Mouse (Mus musculus) MEL-GATA-1-ER (cell line): ENCODE results near the gene Ppp2r5d.

Experiments
- DNase-seq: peaks from one replicate; pipeline ENCODE4 v3.0.0-alpha.2; 2012; ENCODE audit warnings: low read depth; ENCODE audit errors: extremely low read depth

The Ppp2r5d gene

DNA sequence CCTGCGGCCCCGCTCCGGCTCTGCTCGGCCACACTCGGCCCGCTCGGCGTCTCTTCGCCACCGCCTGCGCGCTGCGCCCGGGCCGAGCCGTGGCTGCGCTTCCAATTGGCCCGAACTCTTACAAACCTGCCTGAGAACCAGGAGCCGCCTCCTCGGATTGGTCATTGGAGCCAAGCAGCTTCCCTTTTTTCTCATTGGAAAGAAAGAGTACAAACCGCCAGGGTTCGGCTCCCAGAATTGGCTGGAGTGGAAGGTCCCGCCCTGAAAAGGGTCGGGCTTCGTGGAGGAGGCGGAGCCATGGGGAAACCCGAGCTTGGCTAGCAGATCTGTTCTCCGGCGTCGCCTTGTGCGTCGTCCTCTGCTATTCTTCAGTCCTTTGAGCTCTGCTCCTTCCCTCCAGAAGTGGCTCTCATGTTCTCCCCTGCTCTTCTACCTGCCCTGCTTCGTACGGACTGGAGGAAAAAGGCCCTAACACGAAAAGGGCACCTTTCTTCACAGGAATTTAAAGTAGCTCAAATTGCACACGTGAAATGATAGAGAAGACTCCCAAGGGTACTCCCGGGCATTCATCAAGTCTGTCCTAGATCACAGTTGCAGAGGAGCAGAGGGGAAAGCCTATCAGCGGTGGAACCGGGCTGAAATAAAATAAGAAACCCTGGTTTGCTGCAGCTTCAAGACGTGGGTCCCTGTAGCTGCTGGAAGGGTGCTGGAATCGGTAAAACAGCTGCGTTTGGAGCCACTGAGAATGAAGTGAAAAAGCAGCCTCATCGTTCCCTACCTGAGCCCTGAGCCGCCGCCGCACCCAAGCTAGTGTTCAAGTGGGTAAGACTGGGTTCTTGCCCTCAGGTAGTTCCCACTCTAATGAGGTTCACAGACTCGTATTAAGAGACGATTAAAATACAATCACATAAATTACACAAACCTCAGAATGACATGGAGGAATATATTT is at the start of gene Ppp2r5d:
TSS of gene Ppp2r5d (minus strand) at position 225 of the 949 bp plus-strand sequence.
- DNase-seq, result peak; percentile 98

DNA sequence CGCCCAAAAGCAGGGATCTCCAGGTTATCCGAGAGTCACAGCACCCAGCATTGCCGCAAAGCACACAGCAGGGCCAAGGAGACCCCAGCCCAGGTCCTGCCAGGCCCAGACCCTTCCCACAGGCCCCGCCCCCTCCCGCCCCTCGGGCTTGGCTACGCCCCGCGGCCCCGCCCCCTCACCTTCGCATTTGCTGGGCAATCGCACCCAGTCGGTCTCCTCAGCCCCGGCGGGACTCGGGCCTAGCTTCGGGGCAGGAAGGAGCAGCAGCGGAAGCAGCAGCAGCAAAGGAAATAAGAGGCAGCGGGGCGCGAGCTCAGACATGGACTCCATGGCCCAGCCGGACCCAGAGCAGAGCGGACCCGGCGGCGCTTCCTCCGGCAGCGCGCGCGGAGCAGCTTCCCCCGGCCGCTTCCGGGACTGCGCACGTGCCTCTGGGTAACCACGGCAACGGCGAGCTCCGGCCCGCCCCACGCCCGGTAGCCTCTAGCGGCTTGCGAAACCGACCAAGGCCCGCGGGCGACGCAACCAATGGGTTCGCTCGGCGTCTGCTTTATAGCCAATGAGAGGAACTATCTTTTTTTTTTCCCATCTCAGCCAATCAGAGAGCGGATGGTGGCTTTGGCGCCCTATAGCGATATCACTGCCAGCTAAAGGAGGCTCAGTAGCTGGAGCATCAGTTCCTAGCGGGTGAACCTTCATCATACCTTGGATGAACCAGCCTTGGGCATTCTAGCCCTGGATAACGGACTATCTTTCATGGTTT is 47.1 kb upstream of the Ppp2r5d start, which contains the start of gene Cnpy3:
TSS of gene Cnpy3 (minus strand) at position 421 of the 763 bp plus-strand sequence.
- peak; percentile 98 for DNase-seq

DNA sequence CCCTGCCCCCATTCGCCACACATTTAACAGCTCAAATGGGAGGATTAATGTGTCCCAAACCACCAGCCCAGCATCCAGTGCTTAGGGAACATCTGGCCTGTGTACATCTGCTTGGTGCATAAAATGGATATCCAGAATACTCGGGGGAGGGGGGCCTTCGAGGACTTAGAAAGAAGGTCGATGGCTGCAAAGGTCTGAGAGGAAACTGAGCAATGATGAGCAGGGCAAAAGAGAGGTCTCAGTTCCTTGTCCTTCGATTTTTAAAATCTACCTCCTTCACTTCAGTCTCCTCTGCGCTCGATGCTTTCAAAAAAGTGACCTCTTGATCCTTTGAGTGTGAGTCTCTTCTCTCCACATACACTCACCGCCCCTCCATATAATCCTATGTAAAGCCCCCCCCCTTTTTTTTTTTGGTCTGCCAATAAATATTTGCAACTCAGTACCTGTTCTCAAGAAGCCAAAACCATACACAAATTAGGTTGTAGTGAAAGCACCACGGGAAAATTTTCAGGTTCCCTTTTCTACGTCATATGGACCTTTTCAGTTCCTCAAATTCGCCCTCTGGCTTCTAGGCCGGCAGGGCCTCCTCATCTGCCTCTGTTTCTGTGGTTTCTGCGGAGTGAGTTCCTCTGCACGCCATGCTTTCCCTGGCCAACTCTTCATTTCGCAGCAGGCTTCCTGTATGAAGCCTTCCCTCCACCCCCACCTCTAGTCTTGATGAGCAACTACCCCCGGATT is 46.3 kb upstream of the Ppp2r5d start:
- DNase-seq, result peak; percentile 94

DNA sequence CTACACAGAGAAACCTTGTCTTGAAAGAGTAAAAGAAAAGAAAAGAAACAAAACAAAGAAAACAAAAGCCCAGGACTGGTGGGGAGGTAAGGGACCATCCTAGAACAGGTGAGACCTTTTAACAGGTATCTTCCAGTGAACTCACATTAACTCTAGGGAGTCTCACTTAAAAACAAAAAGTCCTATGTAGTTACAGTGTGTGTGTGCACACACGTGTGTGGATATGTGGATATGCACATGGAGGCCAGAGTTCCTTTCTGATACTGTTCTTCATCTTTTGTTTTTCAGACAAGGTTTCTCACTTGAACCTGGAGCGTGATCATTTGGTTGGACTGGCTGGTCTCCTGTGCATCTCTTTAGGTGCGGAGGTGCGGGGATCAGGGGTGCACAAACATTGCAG is 45.7 kb upstream of the Ppp2r5d start:
- no peak for DNase-seq

DNA sequence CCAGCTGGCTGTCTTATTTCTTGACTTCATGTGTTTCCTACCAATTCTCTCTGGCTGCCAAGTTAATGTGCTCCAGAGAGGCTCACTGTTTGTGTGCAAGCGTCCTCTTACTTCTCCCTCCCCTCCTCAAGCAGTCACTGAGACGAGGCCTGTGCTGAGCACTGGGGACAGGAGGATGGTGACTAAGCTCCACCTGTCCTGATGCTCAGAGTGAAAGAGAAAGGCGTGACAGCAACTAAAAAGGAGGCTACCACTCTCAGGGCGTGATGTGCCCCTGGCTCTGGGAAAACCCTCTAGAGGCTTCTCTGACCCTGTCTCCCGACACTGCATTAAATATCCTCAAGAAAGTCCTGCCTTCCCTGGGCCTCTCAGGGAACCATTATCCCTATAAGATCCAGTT is 44.4 kb upstream of the Ppp2r5d start:
- no peak for DNase-seq

DNA sequence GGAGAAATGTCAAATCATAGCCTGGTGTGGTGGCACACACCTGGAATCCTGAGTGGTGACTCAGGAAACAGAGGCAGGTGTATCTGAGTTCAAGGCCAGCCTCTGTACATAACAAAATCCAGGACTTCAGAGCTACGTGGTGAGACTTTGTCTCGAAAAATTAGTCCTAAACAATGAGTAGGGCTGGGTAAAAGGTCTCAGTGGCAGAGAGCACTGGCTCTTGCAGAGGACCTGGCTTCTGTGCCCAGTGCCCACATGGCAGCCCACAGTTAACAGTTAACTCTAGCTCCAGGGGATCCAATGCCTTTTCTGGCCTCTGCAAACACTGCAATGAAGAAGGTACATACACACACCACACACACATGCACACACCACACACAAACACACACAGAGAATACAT is 42.9 kb upstream of the Ppp2r5d start:
- no peak for DNase-seq

DNA sequence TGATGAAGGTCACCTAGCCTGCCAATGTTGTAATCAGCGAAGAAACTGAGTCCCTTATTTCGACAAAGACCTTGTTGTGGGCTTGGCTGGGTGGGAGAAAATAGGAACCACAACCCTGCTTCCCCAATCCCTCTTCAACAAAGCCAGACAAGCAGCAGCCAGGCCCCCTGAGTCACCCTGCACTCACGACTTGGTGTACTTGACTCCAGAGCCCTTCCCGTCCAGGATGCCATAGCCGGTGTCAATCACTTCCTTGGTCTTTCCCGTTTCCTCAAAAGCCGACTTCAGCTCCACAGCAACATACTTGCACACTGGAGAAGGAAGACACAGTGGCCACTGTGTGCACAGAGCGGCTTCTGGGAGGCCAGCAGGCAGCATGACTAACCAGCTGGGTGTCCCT is 42.3 kb upstream of the Ppp2r5d start:
- no peak for DNase-seq

DNA sequence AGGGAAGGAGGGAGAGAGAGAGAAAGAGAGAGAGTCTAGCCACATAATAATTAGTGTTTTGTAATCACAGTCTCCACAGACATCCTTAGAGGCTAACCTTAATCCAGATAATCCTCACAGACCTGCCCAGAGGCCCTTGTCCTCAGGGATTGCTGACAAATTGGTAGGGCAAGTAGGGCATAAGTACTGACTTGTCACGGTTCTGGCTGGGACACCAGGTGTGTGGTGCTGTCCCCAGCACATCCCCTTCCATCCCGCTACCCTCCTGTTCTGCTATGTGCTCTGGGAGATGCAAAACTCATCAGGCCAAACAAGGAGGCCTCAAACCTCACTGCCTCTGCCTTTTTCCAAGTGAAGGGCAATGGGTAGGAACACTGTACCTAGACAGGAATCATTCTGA is 40.6 kb upstream of the Ppp2r5d start:
- no peak for DNase-seq

DNA sequence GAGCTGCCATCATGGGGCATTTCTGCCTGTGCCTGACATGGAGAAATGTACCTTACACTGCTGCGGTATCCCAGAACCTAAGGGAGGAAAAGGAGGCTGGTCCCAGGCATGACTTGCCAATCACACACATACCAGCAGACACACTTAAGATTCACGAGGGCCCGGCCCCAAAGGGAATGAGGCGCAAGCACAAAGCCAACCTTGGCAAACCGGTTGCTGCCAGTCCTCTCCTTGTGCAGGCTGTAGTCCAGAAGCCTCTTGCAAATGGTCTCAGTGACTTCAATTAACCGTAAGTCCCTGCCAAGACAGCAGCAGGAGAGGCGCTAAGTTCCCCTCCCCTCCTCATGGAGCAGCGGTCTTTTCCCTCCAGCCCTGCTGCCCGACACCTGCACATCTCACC is 38.1 kb upstream of the Ppp2r5d start:
- DNase-seq, result no peak

DNA sequence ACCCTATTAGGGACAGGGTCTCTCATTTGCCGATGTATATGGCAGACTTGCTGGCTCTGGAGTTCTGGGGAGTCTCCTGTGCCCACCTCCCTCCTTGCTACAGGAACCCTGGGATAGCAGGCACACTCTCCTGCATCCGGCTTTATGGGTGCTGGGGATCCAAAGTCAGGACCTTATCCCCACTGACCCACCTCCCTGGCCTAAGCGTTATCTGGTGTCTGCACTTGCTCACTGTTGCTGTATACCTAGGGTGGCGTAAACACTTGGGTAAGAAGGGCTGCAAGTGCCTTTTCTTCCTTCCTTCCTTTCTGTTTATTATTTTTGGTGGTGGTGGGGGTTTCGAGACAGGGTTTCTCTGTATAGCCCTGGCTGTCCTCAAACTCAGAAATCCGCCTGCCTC is 36.4 kb upstream of the Ppp2r5d start:
- DNase-seq, result no peak

DNA sequence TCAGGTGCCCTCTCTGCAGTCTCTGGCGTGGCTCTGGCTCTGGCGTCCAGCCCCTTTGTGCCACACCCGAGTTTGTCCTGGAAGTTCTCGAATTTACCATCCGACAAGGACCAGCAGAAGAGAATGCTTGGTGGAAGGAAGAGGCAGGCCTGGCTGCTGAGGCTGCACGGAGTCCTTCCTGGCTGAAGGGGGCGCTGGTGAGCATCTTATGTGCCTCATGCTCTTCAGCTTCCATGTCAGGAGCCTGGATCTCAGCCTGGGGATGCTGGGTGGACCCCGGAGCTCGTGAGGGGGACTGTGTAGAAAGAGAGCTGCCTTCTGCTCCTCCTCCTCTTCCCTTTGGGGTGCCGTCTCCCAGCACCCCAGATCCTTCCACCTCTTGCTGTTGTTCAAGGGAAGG is 31.2 kb upstream of the Ppp2r5d start:
- DNase-seq, result no peak

DNA sequence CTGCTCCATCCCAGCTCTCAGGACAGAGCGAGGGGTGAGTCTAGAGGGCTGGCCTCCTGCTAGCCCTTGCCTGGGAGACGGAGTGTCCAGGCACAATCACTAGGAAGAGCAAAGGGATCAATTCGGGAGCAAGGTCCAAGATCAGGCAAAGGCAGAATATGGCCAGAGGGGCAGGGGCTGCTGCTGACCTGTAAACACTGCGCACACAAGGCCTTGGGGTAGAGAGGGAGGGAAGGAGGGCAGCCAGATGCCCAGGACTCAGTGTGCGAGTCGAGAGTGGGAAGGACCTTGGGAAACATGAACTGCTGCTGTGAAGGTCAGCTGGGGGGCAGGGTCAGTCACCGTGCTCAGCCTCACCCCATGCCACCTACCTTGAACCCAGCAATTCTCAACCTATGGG is 30.4 kb upstream of the Ppp2r5d start:
- no peak for DNase-seq

DNA sequence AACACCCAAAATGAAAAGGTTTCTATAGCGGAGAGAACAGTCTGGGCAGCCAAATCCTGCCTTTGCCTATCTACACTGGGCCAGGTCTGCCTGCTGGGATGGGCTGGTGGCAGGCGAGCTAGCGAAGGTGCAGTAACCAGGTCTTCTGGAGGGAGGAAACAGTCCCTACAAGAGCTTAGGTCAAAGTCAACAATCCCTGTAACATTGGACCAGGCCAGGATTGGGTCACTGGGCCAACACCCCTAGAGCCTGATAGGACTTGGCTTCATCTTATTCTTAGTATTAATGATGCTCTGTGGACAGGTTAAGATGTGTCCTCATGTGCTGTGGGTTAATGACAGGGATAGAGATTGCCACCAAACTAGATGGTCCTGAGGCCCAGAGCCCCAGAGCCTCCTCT is 29.1 kb upstream of the Ppp2r5d start:
- DNase-seq, result no peak

DNA sequence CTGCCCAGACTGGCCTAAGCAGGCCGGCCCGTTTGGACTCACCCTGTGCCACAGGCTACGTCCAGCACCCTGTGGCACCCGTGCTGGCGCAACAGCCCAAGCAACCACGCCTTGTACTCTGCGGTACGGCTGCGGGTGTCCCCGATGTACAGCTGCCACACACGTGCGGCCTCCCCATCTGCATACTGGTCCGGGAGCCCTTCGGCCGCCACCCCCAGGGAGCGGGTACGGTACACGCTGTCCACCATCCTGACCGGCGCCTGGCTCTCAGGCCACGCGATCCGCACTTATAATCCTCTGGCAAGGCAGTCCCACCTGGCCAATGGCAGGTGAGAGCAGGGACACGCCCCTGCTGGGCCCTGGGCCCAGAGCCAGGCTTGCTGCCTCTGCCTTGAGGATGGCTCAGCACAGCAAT is 24.0 kb upstream of the Ppp2r5d start, which contains the start of gene Gnmt:
TSS of gene Gnmt (minus strand) at position 265 of the 415 bp plus-strand sequence.
- no peak for DNase-seq

DNA sequence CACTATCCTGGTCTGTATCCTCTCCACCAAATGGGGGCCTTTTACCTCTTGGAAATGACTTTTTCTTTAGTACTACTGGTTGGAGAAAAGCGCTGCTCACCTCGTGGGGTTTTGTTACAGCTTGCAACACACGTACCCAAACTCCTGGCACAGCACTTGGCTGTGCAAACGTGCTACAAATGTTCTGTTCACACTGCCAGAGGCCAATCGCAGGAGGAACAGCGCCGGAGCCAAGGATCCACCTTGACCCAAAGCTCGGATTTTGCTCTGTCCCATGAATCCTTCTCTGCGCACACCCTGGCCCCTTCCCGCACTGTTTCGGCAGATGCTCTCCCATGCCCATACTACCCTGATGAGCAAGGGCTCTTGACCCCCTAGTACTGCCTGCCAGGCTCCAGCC is 23.6 kb upstream of the Ppp2r5d start:
- DNase-seq, result no peak

DNA sequence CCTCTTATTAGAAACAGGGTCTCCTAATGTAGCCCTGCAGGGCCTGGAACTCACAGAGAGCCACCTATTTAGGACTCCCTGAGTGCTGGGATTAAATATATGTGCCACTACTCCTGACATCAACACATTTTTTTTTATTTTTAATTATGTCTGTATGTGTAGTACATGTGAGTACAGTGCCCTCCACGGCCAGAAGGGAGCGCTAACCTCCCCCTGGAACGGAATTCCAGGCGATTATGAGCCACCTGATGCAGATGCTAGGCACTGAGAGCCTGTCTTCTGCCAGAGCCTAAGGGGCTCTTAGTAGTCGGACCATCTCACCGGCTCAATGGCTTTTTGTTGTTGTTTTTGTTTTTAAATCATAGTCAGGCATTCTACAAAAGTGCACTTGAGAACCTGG is 23.1 kb upstream of the Ppp2r5d start:
- DNase-seq, result no peak

DNA sequence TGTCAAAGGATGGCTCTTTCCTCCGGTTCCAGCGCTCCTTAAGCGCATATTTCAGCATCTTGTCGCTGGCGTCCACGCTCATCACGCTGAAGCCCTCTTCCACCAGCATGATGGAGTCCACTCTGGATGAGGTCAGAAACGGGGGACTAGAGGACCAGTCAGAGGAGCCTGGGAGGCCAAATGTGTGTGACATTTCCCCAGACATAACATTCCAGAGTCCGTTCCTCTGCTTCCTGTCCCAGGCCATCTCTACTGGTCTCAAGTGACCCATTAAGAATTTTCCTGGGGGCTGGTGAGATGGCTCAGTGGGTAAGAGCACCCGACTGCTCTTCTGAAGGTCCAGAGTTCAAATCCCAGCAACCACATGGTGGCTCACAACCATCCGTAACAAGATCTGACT is 22.4 kb upstream of the Ppp2r5d start:
- DNase-seq, result no peak

DNA sequence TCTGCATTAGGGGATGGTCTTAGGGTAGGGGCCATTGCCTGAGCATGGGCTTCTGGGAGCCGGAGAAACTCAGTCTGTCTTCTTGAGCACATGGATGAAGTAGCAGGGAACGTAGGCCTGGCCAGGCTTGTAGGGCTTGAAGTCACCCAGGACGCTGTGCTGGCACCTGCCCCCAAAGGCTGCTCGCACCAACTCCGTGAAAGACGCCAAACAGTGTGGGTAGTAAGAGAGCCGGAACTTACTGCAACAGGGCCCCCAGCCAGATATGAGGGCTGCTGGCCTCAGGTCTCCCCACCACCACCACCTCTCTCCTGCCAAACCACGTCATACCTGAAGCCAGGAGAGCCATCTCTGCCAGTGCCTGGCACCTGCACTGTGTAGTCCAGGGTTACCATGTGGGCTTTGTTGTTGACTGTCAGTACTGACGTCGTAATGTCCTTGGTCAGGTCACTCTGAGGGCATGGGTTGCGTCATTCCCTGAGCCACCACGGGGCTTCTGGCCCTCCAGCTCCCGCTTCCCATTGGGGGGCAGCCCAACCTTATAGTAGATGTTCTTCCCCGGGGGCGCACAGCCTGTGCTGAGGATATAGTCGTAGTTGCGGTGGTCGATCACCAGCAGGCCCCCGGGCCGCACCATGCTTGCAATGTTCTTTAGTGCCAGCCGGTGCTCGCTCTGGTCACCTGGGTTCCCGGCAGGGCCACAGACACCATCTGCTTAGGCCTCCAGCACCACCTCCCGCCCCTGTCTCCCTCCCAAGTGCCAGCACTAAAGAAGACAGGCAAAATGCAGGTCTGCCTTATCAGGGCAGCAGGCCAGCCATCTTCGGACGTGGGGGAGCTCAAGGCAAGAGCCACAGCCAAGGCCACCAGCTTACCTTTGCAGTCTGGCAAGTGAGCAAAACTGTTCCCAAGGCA is 21.1 kb upstream of the Ppp2r5d start:
- no peak for DNase-seq

DNA sequence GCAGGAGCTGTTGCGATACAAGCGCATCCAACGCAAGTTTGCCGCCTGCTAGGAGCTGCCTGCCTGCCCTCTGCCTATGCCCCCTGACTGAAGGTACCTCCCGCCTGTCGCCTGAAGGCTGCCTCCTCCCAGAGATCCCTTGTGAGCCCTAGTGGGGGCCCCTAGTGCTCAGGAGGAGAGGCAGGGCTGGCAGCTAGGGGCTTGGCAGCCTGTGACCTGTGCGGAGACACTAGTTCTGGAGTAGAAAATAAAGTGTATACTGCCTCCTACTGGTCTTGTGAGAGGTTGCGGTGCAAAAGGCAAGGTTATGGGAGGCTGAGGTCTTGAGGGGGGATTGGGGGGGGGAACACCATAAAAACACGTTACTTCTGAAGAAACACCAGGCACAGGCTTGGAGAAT is 20.4 kb upstream of the Ppp2r5d start:
- no peak for DNase-seq

DNA sequence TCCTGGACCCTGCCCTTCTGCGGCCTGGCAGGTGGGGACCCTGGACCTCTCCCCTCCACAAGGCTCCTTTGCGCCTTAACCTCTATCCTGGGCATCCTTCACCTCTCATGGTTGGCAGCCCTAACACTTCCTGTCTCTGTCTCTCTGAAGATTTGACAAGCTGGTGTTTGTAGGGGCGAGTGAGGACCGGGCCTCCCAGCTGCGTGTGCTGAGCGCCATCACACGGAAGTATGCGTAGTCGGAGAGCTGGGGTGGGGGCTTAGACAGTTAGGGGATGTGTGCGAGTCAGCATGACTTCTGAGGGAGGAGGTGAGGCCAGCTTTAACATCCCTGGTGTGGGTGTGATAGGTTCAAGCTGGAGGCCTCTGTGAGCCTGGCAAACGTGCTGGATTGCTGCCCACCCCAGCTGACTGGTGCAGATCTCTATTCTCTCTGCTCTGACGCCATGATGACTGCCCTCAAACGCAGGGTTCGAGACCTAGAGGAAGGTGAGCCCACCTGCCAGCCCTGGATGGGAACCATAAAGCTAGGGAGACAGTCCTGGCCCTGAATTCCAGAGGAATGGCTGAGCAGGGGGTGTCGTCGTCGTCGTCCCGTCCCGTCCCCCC is 19.7 kb upstream of the Ppp2r5d start:
- DNase-seq, result no peak
